Mouse (Mus musculus): ENCODE measurements around the gene Hinfp.

- TF ChIP-seq TAL1 (IDR thresholded peaks at IDR 0.05; ENCODE audit: low read length), result no peak
- TF ChIP-seq GATA1 (IDR thresholded peaks at IDR 0.05; ENCODE audit: low read length), result no peak
Observed at GRCm38 (mm10) chr9:44287003-44287400, 18.5 kb downstream of the Hinfp start.
